Mouse (Mus musculus) lung, postnatal 36 days (tissue): ENCODE results near the gene Mrpl23.

ENCODE experiments used
- DNase-seq: peaks from one replicate; pipeline ENCODE4 v3.0.0; 2022; ENCODE audit warnings: mixed read lengths

The Mrpl23 gene

DNA sequence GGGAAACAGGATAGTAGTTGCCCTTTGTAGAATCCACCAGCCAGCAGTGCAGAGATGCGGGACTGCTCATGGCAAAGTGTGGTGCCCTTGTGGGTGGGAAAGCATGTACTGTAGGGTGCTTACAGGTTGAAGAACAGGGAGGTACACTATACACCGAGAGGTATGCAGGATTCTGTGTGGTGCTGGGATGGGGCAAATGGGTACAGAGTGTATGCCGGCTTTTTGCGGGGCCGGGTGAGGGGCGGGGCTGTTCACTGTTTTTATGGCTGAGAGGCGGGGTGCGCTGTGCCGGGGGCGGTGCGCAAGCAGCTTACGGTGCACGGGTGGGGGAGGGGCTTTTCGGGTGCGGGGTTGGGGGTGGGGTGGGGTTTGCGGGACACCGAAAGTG lies at the start of gene Mrpl23:
Gene Mrpl23 (plus strand): TSS at position 16 of the 388 bp plus-strand sequence.
- no peak for DNase-seq

DNA sequence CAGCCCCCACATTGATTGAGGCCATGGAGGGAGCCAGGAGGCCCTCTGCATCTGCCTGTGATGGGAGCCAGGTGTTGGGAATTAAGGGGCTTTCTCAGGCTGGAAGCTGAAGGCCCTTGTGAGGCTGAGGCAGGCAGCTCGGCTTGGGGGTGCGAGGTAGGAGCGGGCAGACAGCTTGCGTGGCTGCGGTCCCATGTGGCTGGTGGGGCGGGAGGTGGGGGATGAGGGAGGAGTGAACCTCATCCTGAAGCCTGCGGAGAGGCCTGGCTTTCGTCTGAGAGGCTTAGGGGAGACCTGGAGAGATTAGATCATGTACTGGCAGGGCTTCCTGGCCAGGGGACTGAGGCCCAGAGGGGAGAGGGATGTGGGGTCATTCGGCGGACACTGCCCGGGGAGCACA lies 49.4 kb upstream of the Mrpl23 start:
- DNase-seq = no peak

DNA sequence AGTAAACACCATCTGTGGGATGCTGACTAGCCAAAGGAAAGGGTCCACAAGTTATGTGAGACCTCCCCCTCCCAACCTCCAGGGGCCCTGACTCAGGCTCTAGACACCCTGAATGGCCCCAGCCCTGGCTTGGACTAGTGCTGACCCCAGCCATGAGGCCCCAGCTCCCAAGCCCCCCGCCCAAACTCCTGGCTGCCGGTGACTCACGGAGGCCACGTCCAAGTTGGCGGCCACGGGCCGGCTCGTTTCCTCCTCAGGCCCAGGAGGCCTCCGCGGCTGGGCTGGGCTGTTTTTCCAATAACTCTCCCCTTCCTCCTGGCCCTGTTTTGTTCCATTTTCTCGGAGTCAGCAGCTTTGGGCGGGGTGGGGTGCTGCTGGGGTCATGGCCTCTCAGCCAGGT lies 47.7 kb upstream of the Mrpl23 start:
- DNase-seq = no peak

DNA sequence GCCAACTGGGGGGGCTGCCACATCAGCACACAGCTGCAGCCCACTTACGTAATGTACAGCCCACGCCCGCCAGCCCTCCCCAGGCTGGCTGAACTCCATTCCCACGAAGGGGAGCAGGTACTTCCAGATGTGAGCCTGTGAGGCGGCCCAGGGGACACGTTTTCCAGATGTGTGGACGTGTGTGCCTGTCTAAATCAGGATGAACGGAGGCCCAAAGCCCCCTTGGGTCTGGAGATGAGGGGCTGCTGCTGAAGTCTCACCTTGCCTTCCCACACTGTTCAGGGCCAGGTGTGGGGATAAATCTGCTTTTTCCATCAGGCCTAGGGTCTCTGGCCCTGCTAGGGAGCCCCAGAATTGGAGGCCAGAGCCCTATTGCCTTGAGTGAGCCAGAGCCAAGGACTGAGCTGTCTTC lies 45.7 kb upstream of the Mrpl23 start:
- no peak for DNase-seq

DNA sequence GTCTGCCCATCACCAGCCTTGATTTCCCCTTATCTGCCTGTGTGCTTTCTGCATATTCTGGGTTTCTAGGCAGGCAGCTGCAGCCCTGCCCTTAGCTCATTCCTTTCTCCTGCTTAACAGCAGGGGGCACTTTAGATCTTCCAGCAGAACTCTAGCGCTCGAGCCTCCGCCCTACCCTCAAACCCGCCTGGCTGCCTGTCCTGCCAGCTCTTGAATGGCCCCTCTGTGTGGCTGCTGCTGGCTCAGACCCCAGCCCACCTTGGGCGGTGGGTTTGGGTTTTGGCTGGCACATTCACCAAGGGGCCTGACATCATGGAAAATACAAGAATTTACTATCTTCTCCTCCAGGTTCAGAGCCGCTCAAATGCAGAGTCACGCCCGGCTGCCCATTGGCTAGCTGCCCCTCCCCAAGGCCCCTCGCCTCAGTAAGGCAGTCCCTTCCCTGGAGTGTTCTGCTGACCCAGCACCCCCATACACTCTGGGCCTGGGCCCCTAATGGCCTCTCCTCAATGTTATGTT lies 45.1 kb upstream of the Mrpl23 start:
- no peak for DNase-seq

DNA sequence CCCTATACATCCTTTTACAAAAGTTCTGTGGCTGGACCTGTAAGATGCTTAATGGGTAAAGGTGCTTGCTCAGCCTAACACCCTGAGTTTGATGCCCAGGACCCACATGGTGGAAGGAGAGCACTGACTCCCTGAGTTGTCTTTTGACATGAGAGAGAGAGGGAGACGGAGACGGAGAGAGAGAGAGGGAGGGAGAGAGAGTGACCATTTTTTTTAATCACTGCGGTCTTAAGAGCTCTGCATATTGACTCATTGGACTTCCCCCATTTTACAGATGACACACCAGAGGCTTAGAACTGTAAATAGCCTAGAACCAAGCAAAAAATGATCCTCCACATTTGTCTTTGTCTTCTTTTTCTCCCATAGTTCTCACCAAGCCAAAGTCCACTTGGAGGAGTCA lies 44.4 kb upstream of the Mrpl23 start:
- DNase-seq = no peak

DNA sequence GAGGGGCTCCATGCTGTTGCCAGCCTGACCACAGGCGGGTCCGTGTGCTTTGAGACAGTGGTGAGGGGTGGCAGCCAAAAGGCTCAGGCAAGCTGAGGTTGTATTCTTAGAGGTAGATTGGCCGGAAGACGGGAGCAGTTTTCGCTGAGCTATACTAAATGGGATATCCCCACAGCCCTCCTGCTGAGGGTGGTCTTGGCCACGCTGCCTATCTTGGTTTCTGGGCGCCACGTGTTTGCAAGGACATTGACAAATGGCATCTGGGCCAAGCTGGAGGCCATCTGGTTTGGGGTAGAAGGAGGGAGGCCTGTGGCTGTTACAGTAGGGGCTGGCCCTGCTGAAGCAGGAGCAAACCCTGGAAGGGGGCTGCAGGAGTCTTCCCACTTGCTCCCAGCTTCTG lies 39.0 kb upstream of the Mrpl23 start:
- DNase-seq = no peak

DNA sequence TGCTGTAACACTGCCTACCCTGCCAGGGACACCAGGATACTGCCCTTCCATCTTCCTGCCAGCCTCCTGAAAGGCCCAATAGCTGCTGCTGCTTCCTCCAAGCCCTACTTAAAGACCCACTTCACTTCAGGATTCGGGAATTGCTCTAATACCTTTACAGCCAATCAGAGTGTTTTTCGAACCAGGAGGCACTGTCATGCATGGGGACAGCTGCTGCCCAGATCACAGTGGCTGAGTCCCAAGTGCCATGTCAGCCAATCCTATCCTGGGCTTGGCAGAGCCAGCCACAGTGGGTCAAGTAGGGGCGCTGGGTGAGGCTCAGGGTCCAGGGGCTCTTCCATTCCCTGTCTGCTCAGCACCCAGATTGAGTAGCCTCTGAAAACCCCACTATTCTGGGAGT lies 36.3 kb upstream of the Mrpl23 start:
- DNase-seq = no peak

DNA sequence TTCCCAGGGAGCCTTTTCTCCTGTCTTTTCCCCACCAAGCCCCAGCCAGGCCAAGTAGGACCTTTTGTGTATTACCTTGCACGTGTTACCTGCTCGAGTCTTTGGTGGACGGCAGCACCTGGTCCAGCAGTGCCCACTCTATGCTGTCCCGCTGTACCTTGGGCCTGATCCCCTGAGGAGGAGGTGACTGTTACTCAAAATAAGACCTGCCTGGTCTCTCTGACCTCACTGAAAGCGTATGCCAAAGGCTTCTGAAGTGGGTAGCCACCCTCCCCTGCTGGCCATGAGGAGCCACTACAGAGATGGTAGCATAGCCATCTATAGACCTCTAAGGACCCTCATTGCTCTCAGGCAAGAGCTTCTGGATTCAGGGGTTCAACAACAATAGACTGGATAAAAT lies 35.7 kb upstream of the Mrpl23 start:
- DNase-seq = no peak

DNA sequence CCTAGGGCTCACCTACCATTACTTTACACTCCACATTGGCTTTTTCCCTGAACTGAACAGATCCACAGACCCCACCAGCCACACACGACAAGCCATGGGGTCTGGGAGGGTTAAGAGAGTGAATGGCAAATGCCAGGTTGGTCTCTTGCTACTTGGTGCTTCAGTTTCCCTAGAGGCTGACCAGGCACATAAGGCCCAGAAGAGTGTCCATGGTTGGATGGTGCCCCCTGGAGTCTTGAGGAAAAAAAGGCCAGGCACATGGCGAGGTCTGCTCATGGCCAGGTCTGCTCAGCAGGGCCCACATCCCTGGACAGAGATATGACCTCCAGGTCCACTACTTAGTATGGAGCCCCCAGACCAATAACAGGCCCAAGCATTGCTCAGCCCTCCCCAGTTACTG lies 34.7 kb upstream of the Mrpl23 start:
- peak; percentile 61 for DNase-seq

DNA sequence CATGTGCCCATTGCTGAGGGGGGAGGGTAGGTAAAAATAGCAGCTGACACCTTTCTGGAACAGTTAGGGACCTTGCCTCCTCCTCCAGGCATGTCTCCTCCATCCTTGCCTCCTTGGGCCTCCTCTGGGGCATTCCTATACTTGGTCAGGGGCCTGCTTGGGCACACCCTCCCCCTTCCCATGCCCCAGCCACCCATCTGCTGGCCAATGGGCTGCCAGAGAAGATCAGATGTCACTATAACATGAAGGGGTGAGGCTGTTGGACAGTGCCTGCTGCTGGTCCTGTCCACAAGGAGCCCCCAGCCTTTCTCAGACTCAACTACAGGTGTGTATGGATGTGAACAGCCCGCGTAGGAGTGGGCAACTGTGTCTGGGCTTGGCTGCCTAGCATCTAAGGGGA lies 33.9 kb upstream of the Mrpl23 start, which contains the start of gene Tnnt3:
Gene Tnnt3 (plus strand): TSS at position 262 of the 400 bp plus-strand sequence.
- no peak for DNase-seq

DNA sequence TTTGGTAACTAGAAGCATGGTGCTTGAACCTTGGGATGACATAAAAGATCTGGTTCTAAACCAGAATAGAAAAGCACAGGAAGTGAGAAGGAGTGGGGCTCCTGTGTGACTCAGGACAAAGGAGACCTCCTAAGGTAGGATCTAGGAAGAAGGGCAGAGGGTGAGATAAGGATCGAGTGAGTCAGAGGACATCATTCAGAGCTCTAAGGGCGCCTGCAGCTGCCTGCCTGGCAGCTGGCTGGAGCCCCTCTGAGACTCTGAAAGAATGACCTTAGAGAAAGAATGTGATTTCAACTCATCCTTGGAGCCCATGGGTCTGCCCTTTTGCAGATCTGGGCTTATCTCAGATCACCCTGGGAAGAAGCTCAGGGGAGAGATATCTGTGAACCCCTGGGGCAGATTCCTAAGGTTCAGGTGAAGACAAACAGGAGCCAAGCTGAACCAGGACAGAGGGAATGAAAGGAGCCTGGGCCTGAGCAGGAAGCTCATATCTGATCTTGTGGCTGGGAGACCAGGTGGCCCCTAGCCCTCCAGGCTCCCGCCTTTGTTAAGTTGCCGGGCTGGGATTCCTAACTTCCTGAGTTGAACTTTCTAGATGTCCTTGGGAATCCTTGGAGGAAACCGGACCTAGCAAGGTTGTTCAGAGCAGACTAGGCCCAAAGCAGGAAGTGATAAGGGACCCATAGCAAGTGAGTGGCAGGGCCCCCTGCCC lies 33.3 kb upstream of the Mrpl23 start:
- DNase-seq = no peak

DNA sequence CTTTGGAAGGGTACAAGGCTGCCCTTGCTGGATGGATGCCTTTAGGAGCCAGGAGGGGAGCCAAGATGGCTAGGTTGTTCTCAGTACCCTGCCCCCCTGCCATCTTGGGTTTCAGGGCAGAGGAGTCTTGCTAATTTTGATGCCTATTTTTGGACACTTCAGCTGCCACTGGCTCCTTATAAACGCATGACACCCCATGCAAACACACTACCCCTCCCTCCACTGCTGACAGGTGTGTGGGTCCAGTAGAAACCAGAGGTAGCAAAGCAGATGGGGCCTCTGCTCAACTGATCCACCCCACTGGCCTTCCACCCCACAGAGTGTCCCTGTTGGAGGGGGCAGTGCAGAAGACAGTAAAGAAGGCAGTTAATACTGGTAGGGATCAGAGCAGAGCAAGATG lies 32.5 kb upstream of the Mrpl23 start:
- no peak for DNase-seq

DNA sequence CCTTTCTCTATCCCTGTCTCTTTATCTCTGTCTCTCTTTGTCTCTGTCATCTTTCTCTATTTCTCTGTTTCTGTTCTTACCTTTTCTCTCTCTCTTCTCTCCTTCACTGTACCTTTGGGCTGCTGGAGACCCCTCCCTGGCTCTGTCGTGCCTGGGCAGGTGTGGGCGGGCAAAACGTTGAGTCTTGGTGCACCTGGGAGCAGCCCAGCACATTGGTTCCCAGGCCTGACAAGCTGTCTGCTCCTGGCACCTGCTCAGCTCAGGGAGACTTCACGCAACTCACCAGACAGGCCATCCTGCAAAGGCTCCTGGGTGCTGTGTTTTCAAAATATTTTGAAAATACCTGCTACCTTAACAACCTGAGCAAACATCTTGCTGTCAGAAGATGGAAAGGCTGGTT lies 29.3 kb upstream of the Mrpl23 start:
- no peak for DNase-seq

DNA sequence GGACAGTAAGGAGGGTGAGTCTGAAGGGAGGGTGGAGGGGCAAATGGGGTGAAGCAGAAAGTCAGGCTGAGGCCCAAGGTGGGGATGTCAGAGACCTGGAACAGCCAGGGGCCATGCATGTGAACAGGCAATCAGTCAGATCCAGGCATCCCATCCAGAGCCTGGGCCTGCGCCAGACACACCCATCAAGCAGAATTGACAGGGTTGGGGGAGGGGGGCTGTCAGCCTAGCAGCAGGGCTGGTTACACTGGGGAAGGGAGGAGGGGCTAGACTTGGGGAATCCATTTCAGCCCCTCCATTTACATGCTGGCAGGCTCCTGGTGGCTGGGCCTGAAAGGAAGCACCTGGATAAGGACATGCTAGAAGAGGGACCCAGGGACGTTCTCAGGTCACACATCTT lies 26.5 kb upstream of the Mrpl23 start:
- no peak for DNase-seq

DNA sequence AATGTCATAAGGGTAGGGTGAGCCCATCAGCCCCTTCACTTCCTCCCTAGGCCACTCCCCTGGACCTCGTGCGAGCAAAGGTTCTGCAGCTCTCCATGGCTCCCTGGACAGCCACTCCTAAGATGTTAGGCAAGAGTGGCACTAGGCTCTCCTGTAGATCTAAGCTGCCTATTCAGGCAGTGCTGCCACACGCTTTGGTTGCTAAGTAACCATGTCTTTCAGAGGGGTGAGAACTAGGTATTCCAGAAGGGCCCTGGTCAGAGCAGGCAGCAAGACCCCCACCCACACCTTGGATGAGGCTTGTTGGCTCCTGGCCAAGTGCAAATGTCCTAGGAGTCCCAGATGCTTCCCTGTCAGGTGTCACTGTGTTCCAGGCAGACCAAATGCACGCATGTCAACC lies 26.0 kb upstream of the Mrpl23 start:
- no peak for DNase-seq

DNA sequence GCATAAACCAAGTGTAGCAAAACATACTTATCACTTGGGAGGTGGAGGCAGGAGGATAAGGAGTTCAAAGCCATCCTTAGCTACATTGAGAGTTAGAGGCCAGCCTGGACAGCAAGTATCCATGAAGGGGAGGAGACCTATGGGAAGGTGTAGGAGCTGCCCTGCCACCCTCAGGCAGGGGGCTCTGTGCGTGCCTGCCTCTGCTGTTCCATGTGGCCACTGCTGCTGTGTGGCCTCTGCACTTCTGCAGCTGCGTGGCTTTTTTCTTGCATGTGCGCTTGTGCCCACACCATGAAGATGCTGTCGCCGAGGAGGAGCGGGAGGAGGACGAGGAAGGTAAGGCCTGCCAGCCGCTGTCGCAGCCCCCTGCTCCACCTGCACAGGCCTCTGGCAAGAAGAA lies 25.0 kb upstream of the Mrpl23 start:
- DNase-seq = no peak

DNA sequence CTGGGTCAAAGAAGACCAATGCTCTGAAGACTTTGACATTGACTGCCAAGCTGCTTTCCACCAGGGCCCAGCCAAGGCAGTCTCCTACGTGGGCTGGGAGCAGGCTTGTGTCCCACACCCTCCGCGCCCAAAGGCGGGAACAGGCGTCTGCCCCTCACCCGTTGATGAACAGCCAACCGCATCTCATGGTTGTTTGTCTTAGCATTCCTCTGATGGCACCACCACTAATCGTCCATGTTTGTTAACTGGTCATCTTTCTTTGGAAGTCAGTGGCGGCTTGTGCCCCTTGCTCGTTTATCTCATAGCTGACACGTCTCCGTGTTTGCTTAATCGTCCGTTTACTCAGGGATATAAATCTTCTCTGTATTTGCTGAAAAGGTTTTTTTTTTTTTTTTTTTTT lies 23.0 kb upstream of the Mrpl23 start:
- DNase-seq = no peak

DNA sequence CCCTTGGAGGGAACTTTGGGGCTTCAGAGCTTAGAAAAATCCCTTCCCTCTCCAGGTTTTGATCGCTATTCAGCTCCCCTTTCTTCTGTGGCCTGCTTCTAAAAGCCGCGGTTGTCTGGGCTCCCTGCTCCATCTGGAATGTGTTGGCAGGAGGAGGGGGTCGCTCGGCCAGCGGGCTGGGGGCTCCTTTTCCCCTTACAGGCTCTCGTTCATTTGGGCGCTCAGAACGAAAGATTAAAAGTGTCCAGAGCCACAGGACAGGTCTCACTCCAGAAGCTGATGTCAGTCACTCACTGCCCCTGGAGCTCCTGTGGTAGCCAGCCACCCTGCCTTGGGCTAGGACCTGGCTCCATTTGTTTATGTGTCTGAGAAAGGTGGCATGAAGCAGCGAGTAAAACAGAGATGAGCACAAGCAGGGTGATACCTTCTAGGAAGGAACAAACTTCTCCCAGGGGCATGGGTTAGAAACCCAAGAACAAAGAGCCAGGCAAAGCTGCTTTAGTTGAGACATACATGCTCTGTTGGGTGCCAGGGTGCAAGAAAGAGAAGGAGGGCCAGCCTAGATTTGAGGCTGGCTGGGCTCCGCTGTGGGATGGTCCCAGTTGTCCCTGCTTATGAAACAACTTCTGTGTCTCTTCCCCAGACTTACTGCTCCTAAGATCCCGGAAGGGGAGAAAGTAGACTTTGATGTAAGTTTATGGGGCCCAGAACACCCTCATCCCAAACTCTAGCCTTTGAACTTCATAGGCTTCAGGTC lies 22.3 kb upstream of the Mrpl23 start:
- no peak for DNase-seq

DNA sequence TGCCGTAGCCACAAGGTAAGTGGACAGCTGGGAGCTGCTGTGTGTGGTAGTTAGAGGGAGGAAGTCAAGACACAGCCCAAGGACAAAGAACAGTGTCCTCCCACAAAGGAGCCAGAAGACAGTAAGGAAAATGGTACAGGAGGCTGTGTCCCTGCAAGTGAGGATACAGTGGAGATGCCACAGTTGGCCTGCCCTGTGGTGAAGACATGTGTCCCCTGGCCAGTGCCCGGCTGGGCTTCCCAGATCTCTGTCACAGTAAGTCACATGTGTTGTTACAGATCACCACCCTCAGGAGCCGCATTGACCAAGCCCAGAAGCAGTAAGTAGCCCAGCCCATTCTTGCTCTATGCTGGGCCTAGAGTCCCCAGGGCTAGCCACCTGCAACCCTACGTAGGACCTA lies 18.4 kb upstream of the Mrpl23 start:
- no peak for DNase-seq

DNA sequence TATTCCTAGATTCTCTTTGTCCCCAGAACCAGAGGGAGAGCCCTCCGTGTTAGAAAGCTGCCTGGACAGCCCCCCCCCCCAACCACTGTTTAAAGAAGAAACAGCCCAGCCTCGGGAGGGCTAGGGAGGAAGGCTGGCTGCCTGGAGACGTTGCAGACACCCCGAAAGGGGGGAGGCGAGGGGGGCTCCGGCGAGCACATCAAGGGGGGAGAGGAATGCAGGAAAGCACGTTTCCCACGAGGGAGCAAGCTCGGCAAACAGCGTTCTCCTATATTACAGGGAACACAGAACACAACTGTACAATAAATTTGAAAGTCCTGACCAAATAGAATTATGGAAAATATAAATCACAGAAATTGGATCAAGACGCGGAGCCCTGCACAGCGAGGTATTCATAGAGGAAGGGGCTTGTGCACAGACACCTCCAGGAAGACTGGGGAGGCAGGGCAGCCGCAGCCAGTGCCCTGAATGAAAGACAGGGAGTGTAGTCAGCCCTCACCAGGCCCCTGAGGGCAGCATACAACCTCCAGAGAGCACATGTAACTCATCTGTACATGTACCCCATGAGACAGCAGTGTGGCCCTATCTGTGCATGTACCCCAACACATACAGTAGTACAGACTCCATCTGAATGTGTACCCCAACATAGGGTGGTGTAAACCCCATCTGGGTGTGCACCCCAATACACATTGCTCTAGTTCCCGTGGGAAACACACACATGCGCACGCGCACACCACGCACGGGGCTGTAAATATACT lies 16.1 kb upstream of the Mrpl23 start:
- DNase-seq = no peak

DNA sequence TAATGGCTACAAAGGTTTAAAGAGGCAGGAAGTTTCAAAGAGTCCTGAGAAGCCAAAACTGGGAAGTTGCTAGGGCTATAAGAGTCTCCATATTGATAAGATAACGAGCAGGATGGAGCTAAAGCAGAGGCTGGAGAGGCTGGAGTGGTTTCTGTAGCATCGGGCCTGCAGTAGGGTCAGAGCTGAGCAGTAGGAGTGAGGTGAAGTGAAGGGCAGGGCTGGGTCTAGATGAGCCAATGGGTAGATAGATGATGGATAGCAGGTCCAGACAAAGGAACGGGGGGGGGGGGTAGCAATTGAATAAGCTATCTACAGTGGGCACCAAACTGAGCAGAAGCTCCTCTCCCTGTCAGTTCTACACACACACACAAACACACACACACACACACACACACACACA lies 15.0 kb upstream of the Mrpl23 start:
- no peak for DNase-seq

DNA sequence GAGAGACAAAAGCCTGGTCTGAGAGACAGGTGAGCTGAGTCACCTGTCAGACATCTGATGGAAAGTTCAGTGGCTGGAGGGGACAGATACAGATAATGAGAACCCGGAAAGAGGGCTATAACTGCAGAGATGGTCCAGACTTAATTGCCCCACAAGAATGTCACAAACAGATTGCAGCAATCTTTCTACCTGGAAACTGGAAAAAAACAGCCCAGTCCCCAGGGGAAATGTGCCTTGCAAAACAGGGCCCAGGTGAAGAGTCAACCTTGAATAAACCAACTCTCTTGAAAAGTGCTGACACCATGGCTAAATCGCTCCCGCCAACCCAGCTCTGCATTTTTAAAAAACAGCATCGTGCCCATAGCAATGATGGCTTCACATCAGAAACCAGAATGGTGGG lies 12.2 kb upstream of the Mrpl23 start:
- DNase-seq = no peak

DNA sequence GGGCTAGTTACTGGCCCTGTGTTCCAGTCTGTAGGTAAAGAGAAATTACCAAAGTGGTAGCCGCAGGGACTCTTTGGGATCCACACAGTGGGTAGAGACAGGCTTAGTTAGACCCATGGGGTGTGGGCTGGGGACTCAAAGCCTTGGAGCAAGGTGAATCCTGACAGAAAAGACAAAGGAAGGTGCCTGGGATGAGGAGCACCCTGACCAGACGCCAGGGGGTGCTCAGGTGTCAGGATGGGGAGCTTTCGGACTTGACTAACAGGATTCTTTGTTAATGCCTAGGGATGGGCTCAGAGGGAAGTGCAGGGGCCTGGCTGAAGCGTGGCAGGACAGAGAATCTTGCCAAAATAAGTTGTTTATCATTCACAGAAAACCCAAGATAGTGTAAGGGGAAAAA lies 10.1 kb upstream of the Mrpl23 start:
- DNase-seq = peak; percentile 13
